Mouse (Mus musculus) heart, embryonic 11.5 days (tissue): ENCODE results near the gene Ppip5k1. TPM values are rescaled to one million over a fixed set of nuclear protein-coding genes. Genes with fewer than 3 reads are reported as not detected.

Experiments
- ATAC-seq: fragments of 200-750 bp; cut with Nextera tagmentation; replicated peaks from 2 replicates; pipeline ENCODE4 v1.8.0; 2017; ENCODE audit warnings: moderate library complexity; ENCODE audit not compliant: insufficient number of reproducible peaks, low FRiP score, low TSS enrichment
- H3K27ac ChIP-seq: fragments of 300-500 bp; sonication (generic); 2 replicates; pipeline ENCODE4 v1.5.1; 2014; ENCODE audit warnings: mild to moderate bottlenecking, low read depth, low read length
- H3K27me3 ChIP-seq: fragments of 300-500 bp; sonication (generic); 2 replicates; pipeline ENCODE4 v1.6.1; 2014; ENCODE audit warnings: mild to moderate bottlenecking, low read length, mixed read lengths; ENCODE audit not compliant: control insufficient read depth, insufficient read depth
- H3K36me3 ChIP-seq: fragments of 300-500 bp; sonication (generic); 2 replicates; pipeline ENCODE4 v1.6.1; 2014; ENCODE audit warnings: mild to moderate bottlenecking, low read length, moderate library complexity, mixed read lengths; ENCODE audit not compliant: control insufficient read depth, insufficient read depth
- H3K4me1 ChIP-seq: fragments of 300-500 bp; sonication (generic); 2 replicates; pipeline ENCODE4 v1.6.1; 2014; ENCODE audit warnings: low read length; ENCODE audit not compliant: control insufficient read depth, insufficient read depth
- H3K4me2 ChIP-seq: fragments of 300-500 bp; sonication (generic); 2 replicates; pipeline ENCODE4 v1.6.1; 2014; ENCODE audit warnings: mild to moderate bottlenecking, moderate library complexity
- H3K4me3 ChIP-seq: fragments of 300-500 bp; sonication (generic); 2 replicates; pipeline ENCODE4 v1.5.1; 2014; ENCODE audit warnings: low read depth, low read length
- H3K9ac ChIP-seq: fragments of 300-500 bp; sonication (generic); 2 replicates; pipeline ENCODE4 v1.6.1; 2014; ENCODE audit warnings: mild to moderate bottlenecking, low read depth, low read length, moderate library complexity
- H3K9me3 ChIP-seq: fragments of 300-500 bp; sonication (generic); replicated peaks from 2 replicates; pipeline ENCODE4 v1.6.1; 2016; ENCODE audit warnings: low read length; ENCODE audit not compliant: control insufficient read depth
- WGBS: fragments of 180-500 bp; shearing (Covaris S2); extraction: QIAGEN DNeasy Blood & Tissue Kit; methylation state at CpG from one replicate; pipeline ENCODE4 v1.1.7; 2014; ENCODE audit not compliant: insufficient replicate concordance; 5-methylcytosine and 5-hydroxymethylcytosine counted together
- polyA plus RNA-seq: library from polyadenylated mRNA; unstranded; fragments of >200 nt; fragmentation: Nextera tagmentation; extraction: Ambion mirVana; gene quantifications from 2 replicates; pipeline ENCODE4 v1.2.1, GENCODE M21; 2014

The Ppip5k1 gene
- polyA plus RNA-seq, 1 experiment from 2014 or later = 11.5 TPM

DNA sequence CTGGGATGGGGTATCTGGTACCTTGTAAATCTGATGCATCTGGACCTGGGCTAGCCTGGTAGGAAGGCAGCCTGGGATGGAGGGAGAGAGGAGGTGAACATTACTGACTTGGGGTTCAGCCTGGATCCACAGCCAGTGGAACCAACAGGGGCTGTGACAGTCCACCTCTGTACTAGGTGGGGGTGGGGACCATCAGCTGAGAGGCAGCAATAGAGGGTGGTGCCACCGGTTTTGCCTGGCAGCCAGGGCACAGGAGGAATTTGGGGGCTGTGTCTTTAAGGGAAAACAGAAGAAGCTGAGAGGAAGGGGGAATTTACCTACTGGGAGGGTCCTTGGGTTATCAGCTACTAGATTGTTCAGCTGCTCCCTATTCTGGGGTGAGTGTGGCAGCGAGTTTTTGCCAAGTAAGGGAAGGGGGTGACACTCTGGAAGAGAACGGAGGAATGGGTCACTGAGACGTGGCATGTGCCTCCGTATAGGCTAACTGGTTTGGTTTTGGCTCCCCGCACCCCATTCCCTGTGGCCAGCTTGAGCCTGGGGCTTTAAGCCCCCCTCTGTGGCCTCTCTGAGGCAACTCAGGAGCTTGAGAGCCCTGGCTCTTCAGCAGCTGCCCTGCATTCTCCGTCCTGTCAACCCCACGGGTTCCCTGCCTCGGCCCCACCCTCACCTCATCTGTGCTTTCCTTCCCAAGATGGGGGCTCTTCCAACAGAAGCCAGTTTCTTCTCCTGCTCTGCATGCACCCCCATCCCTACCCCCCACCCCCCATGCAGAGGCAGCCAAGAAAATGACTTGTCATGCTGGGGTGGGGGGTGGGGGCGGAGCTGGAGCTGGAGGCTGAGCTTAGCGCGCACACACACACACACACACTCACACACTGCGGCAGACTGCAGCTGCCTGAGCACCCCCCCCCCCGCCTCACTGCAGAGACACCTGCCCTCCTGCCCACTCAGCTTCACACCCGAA lies 59.3 kb downstream of the Ppip5k1 start:
- peak overlapping the region; percentile 55 for H3K4me3 ChIP-seq
- H3K36me3 ChIP-seq = no peaks in the 10 kb centered on the region; the same call in 1 of the 2 replicates
- H3K9ac ChIP-seq = peak overlapping the region; percentile 34
- peaks cover 37% of the 10 kb centered on the region for H3K4me1 ChIP-seq
- no peak overlapping the region for H3K27ac ChIP-seq
- peaks cover 38% of the 10 kb centered on the region for H3K27me3 ChIP-seq
- H3K4me2 ChIP-seq = peak overlapping the region; percentile 81
- ATAC-seq = peak; percentile 26; the same call in 1 of the 2 replicates
- under 1% methylated on average over 15 of the region's 15 CpGs for WGBS
- H3K9me3 ChIP-seq = no peaks in the 10 kb centered on the region

DNA sequence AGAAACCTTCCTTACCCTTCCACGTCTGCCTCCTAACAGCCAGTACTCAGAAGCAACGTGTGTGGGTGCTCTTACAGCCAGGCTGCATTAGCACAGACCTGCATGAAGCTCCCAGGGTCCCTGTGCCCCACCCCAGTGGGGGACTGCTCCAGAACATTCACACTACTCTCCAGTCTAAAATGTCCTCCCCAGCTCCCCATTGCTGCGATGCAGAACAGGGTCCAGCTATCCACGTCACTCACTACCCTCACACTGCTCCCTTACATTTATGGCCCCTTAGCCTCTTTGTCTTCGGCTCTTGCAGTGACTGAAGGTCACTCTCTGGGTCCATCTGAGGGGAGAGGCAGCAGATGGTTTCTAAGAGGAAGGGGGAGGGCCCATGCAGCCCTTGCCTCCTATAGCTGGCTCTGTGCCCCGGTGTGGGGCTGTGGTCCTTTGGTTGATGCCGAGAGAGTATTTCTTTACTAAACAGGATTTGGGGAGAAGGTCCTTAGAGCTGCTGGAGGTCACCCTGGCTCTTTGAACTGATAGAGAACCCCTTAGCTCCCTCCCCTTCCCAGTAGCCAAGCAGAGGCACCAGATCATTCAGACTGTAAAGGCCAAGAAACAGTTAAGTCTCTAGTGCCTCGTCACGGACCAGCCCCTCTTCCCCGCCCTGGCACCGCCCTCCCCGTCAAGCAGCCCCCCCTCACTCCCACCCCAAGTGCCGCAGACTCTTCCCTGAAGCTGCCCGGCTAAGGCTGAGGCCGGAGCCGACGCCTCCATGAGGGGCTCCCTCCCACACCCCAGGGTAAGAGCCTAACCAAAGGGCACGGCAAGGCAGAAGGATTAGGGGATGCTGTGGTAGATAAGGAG lies 60.2 kb downstream of the Ppip5k1 start:
- Histone ChIP-seq H3K4me2 (peak overlapping the region; percentile 81), H3K4me3 (peak overlapping the region; percentile 55), H3K36me3 (no peaks in the 10 kb centered on the region), H3K9ac (peak overlapping the region; percentile 34), H3K4me1 (peaks cover 40% of the 10 kb centered on the region), H3K27ac (peak overlapping the region; percentile 91), H3K27me3 (peaks cover 35% of the 10 kb centered on the region), H3K9me3 (no peaks in the 10 kb centered on the region)
- WGBS = 3% methylated on average over 18 of the region's 18 CpGs
- ATAC-seq = peak; percentile 69

DNA sequence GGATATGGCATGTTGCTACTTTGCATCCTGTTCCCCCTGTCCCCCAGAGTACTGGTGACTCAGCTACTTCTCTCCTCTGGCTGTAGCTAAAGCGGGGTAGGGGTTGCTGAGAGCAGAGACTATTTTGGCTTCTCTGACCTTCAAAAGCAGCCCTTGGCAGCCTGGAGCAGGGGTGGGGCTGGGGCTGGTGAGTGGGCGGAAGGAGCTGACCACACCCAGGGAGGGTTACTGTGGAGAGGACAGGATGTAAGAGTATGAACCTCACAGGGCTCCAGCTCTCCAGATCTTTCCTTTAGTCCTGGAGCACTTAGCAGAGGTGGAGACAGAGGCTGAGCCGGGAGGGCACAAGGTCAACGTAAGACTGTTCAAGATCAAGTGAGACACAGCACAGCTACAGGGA lies 61.0 kb downstream of the Ppip5k1 start:
- Histone ChIP-seq H3K9ac (peak overlapping the region; percentile 34), H3K4me1 (peaks cover 44% of the 10 kb centered on the region), H3K27me3 (peaks cover 29% of the 10 kb centered on the region), H3K4me3 (peak overlapping the region; percentile 55), H3K27ac (peak overlapping the region; percentile 91), H3K9me3 (no peaks in the 10 kb centered on the region), H3K4me2 (peak overlapping the region; percentile 81), H3K36me3 (no peaks in the 10 kb centered on the region)
- ATAC-seq = 0 out of 2 replicates have a peak, but pooled peaks have one; percentile 5
- WGBS = 7% methylated on average over 4 of the region's 4 CpGs

DNA sequence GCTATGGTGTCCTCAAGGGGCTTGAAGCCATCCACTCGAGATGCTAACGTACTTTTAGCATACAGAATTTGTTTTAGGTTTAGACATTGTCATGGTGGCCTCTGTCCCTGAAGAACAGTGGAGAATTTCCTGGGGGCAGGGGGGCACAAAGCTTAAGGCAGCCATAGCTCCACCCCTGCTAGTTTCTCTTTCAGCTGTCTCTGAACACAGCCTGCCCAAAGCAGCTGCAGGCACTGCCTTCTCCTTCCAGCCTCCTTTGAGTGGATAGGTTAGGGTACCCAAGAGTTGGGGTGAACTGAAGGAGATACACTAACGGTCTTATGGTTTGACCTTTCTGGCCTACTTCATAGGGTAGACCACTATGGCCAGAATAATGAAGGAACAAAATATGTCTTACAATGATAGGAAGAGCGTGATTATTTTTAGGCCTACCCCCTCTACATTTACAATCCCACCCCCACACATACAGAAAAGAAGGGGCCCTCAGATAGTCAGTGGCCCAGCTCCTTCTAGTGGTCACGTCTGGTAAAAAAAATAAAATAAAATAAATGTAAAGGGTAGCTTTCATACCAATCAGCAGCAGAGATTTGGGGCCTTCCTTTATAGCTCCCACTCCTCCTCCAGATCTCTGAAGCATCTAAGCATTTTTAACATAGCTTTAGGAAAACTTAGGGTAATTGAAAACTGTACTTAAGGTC lies 62.7 kb downstream of the Ppip5k1 start:
- Histone ChIP-seq H3K4me3 (no peak overlapping the region), H3K9ac (peak overlapping the region; percentile 18; the same call in 1 of the 2 replicates), H3K27ac (no peak overlapping the region), H3K9me3 (no peaks in the 10 kb centered on the region), H3K36me3 (no peaks in the 10 kb centered on the region), H3K27me3 (peaks cover 29% of the 10 kb centered on the region), H3K4me1 (peaks cover 40% of the 10 kb centered on the region), H3K4me2 (no peak overlapping the region)
- no peak for ATAC-seq
- 64% methylated on average over 5 of the region's 5 CpGs for WGBS

DNA sequence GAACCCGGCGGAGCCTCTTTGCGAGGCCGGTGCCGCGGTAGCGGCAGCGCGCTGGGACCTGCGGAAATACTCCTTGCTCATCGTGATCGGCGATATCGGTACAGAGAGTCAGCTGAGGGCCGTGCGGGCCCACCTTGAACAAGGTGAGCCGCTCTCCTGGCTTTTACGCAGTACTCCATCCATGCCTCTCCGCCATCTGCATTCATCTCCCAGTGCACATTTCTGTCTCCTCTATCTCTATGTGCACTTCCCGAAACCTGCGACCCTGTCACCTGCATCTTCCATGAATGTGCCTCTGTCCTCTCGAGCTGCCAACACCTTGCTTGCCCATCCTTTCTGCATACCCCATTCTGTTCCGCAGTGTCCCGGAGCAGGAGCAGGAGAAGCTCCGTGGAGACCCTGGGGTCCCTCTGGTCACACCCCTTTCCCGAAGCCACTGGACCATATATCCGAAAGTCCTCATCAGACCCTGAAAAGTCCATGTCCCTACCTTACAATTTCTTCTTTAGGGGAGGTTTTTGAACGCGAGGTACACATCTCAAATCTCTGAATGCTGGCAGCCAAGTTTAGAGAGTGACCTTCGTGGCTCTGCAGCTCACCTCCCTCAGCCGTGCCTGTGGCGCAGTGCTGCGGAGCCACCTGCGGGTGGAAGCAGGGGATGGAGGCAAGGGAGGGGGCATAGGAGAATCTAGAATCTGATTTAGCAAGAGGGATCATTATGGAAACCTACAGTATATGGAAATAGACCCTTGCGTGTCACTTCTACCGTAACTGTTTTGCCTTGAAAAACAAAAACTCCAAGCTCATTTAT lies 65.3 kb downstream of the Ppip5k1 start:
- Histone ChIP-seq H3K9ac (peak overlapping the region; percentile 28; the same call in 1 of the 2 replicates), H3K36me3 (no peaks in the 10 kb centered on the region), H3K4me3 (peak overlapping the region; percentile 67), H3K4me2 (peak overlapping the region; percentile 96), H3K9me3 (no peaks in the 10 kb centered on the region), H3K27ac (no peak overlapping the region), H3K27me3 (peaks cover 19% of the 10 kb centered on the region), H3K4me1 (peaks cover 24% of the 10 kb centered on the region)
- WGBS = 5% methylated on average over 36 of the region's 36 CpGs
- ATAC-seq = no peak

DNA sequence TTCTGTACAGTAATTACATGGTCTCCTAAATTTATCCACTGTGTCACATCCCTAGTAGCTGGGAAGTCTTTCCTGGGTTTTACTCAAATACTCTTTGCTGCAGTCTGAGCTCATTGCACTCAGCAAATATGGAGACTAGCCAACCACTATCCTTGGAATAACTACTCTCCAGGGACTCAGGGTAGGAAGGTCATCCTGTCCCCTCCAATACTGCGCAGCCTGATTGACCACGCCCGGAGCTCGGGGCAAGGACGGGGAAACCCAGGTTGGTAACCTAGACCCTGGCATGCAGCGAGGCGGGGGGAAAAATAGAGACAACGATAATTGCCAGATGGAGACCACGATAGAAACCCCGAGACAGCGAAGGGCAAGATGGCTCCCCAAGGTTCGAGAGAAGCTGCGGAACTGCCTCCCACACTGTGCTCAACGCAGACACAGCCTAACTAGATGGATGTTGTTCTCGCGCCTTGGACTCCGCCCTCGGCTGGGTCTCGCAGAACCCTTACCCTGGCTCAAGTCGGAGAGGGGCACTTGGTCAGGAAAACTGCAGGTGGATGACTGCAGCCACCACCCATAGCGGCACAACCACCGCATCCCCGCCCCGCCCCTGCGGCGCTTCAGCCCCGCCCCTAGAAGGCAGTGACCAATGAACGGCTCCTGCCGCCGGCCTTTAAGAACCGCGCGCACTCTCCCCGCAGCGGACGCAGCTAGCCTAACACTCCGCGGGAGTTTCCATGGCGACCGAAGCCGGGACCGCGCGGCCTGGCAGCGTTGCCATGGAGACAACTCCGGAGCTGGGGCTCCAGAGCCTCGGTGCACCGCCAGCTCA lies 66.1 kb downstream of the Ppip5k1 start, which contains the start of gene Map1a:
TSS of gene Map1a (plus strand) at position 700 of the 829 bp plus-strand sequence.
- peak within 1 kb of the TSS; percentile 67 for H3K4me3 ChIP-seq
- ATAC-seq = peak; percentile 96
- WGBS = 2% methylated on average over 48 of the region's 48 CpGs
- no peaks in the 10 kb centered on the region for H3K36me3 ChIP-seq
- peaks cover 15% of the 10 kb centered on the region for H3K4me1 ChIP-seq
- H3K27me3 ChIP-seq = peaks cover 19% of the 10 kb centered on the region
- H3K4me2 ChIP-seq = peak within 1 kb of the TSS; percentile 96
- no peaks in the 10 kb centered on the region for H3K9me3 ChIP-seq
- H3K9ac ChIP-seq = peak within 1 kb of the TSS; percentile 66
- H3K27ac ChIP-seq = no peak within 1 kb of the TSS

DNA sequence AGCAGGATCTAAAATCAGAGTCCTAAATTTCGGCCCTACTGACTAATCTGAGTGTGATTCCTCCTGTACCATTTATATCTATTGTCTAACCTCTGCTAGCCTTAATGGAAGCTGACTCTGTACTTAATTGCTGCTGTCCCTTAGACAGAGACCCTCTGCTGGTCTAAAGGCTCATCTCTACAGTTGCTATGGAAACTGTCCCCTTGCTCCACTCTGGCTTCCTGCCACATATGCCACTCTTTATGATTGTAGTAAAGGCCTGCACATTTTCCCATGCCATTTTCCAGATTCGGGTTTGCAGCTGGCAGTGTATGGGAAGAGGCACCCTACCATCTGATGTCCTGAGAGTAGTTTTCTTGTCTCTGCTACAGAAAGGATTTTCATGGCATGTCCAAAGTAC lies 67.3 kb downstream of the Ppip5k1 start:
- WGBS = 67% methylated on average over 2 of the region's 2 CpGs
- Histone ChIP-seq H3K9ac (no peak overlapping the region), H3K27ac (no peak overlapping the region), H3K36me3 (no peaks in the 10 kb centered on the region), H3K4me1 (peaks cover 10% of the 10 kb centered on the region), H3K27me3 (peaks cover 19% of the 10 kb centered on the region), H3K4me2 (no peak overlapping the region), H3K4me3 (no peak overlapping the region), H3K9me3 (no peaks in the 10 kb centered on the region)
- no peak for ATAC-seq
